ENCODE assay signal across 1 mouse cellular context in genomic region chr3:123337853-123338252, GRCm38 (mm10).
TF ChIP-seq lines count a peak whose summit lies in the region.

No protein-coding gene starts in this region.

TF ChIP-seq in CH12.LX, 34 proteins besides CTCF, POLR2A, EP300 and RAD21 (continued from another document):
- TF ChIP-seq BHLHE40 (IDR thresholded peaks at IDR 0.05; ENCODE audit: low read depth, low read length) = peak; percentile 55; the same call in 1 of the 2 replicates
- TF ChIP-seq ZC3H11A (IDR thresholded peaks at IDR 0.05; ENCODE audit: low read depth, low read length) = no peak
- peak; percentile 63 for TF ChIP-seq MYC (IDR thresholded peaks at IDR 0.05; ENCODE audit: low read depth, low read length)
- TF ChIP-seq ETS1 (conservative IDR thresholded peaks at IDR 0.05; ENCODE audit: low read depth, low read length) = peak; percentile 56
- TF ChIP-seq CHD2 (IDR thresholded peaks at IDR 0.05; ENCODE audit: low read length) = no peak
- no peak for TF ChIP-seq MXI1 (IDR thresholded peaks at IDR 0.05; ENCODE audit: low read depth, low read length)
- TF ChIP-seq PAX5 (IDR thresholded peaks at IDR 0.05; ENCODE audit: low read length) = no peak
- TF ChIP-seq TCF12 (IDR thresholded peaks at IDR 0.05; ENCODE audit: low read depth, low read length) = peak; percentile 72
TF ChIP-seq in CH12.LX: peak in this region for 6.
